Mouse (Mus musculus) ES-E14 (cell line): ENCODE results near the gene Bicral. TPM values are rescaled to one million over a fixed set of nuclear protein-coding genes. Genes with fewer than 3 reads are reported as not detected.
"Not testable (repeated sequence)": the region's sequence is repeated elsewhere in the genome, so short reads cannot be mapped to it uniquely, and the experiment has no call there.

Experiments used
- DNase-seq: peaks from one replicate; pipeline ENCODE4 v3.0.0-alpha.2; 2013; ENCODE audit warnings: low read depth, low spot score
- H3K27ac ChIP-seq: 2 replicates; pipeline ENCODE4 v1.5.1; 2012; ENCODE audit warnings: low read depth, mild to moderate bottlenecking, low read length, moderate library complexity, mixed read lengths; ENCODE audit not compliant: poor library complexity, insufficient read depth, severe bottlenecking
- H3K36me3 ChIP-seq: 2 replicates; pipeline ENCODE4 v1.6.1; 2012; ENCODE audit warnings: mild to moderate bottlenecking, low read length, moderate library complexity, mixed read lengths; ENCODE audit not compliant: control insufficient read depth, poor library complexity, insufficient read depth, severe bottlenecking
- H3K4me1 ChIP-seq, 2 experiments: fragments of 150-350 bp in 1 of 2; sonication (generic) in 1 of 2; 2 replicates each; pipeline ENCODE4 v1.6.1; 2012; ENCODE audit warnings: low read length in 2 of 2, mild to moderate bottlenecking in 1 of 2, mixed read lengths in 1 of 2; ENCODE audit not compliant: control insufficient read depth in 2 of 2, insufficient read depth in 2 of 2, poor library complexity in 1 of 2
- H3K4me3 ChIP-seq, 2 experiments: fragments of 150-350 bp in 1 of 2; sonication (generic) in 1 of 2; 2 replicates each; pipeline ENCODE4 v1.5.1; 2012; ENCODE audit warnings: low read length in 2 of 2, low read depth in 1 of 2, mild to moderate bottlenecking in 1 of 2, mixed read lengths in 1 of 2; ENCODE audit not compliant: insufficient read depth in 1 of 2, poor library complexity in 1 of 2, severe bottlenecking in 1 of 2
- H3K9ac ChIP-seq: 2 replicates; pipeline ENCODE4 v1.6.1; 2012; ENCODE audit warnings: low read depth, mild to moderate bottlenecking, low read length, mixed read lengths; ENCODE audit not compliant: poor library complexity, insufficient read depth, severe bottlenecking
- H3K9me3 ChIP-seq: fragments of 150-350 bp; sonication (generic); 2 replicates; pipeline ENCODE4 v1.6.1; 2012; ENCODE audit warnings: low read depth, mild to moderate bottlenecking, low read length; ENCODE audit not compliant: control insufficient read depth, insufficient read depth
- CHD2 ChIP-seq: IDR thresholded peaks from 2 replicates; pipeline ENCODE4 v1.6.1; 2014; ENCODE audit warnings: mild to moderate bottlenecking, low read depth, low read length, inconsistent platforms
- HCFC1 ChIP-seq: IDR thresholded peaks from 2 replicates; pipeline ENCODE4 v1.6.1; 2012; ENCODE audit warnings: low read length, inconsistent platforms, borderline replicate concordance; ENCODE audit not compliant: insufficient read depth
- MAFK ChIP-seq: IDR thresholded peaks from 2 replicates; pipeline ENCODE4 v1.6.1; 2014; ENCODE audit warnings: mild to moderate bottlenecking, low read depth, low read length, inconsistent platforms; ENCODE audit not compliant: insufficient read depth
- ZC3H11A ChIP-seq: IDR thresholded peaks from 2 replicates; pipeline ENCODE4 v1.6.1; 2012; ENCODE audit warnings: low read depth, mild to moderate bottlenecking, inconsistent platforms, low read length, borderline replicate concordance
- ZNF384 ChIP-seq: IDR thresholded peaks from 2 replicates; pipeline ENCODE4 v1.6.1; 2012; ENCODE audit warnings: low read depth, low read length, inconsistent platforms
- in situ Hi-C, 2 experiments: fragments of 600-800 bp; cut with MboI; formaldehyde crosslinking; loops; one replicate each; pipeline ENCODE4 v1.15.1; 2025; ENCODE audit warnings: low sequenced_read_pairs in 2 of 2, inconsistent platforms in 1 of 2; ENCODE audit not compliant: unreplicated experiment in 2 of 2
- total RNA-seq: library from RNA; depleted of rRNA; stranded (reverse); fragments of 300-350 nt; gene quantifications from 2 replicates; pipeline ENCODE4 v1.2.3, GENCODE M21; 2012

The Bicral gene
- total RNA-seq, 1 experiment = 20.2 TPM

DNA sequence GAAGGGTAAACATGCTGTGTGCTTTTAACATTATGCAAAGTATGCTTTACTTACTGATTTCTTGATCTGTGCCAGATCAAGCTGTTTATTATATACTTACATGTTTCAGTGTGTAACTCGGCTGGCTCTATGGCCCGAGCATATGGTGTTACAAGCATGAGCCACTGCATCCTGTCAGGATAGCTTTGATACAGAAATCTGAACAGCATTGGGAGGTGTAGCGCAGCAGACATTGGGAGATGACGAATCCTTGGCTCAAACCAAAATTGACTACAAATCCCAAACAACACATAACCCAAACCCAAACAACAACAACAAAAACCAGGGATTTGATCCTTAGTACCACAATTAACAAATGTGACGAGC lies 86.3 kb downstream of the Bicral start:
- no peak for DNase-seq
- no peak overlapping the region for H3K27ac ChIP-seq
- peaks cover 21% of the 10 kb centered on the region for H3K36me3 ChIP-seq
- H3K9me3 ChIP-seq = no peaks in the 10 kb centered on the region
- peak overlapping the region; percentile 76 to 100 for H3K4me3 ChIP-seq
- H3K4me1 ChIP-seq = peaks cover 0 to 13% of the 10 kb centered on the region in 2 experiments; a peak in 3 of 4 replicates
- in situ Hi-C loops = no loop called here
- TF ChIP-seq HCFC1 (no peak), ZC3H11A (no peak), ZNF384 (no peak), CHD2 (no peak; the same call in 1 of the 2 replicates), MAFK (no peak)
- H3K9ac ChIP-seq = peak overlapping the region; percentile 18; the same call in 1 of the 2 replicates

DNA sequence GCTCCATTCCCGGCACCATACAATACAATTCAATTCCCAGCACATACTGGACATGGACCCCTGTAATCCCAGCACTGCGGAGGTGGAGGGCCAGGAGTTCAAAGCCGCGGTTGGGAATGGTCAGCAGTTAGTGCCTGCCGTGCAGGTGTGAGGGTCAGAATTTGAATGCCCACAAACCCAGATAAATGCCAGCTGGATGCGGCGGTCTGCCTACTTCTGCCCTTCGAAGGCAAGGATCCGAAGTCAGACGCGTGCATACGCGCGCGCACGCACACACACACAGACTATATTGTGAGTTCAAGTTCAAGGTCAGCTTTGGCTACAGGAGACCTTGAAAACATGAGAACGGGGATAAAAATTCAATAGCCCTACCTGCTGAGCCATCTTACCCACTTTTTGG lies 86.7 kb downstream of the Bicral start:
- Histone ChIP-seq H3K9me3 (no peaks in the 10 kb centered on the region), H3K4me3 (peak overlapping the region; percentile 76 to 100), H3K36me3 (peaks cover 19% of the 10 kb centered on the region), H3K27ac (no peak overlapping the region), H3K9ac (peak overlapping the region; percentile 18; the same call in 1 of the 2 replicates), H3K4me1 (peaks cover 0 to 13% of the 10 kb centered on the region in 2 experiments; a peak in 3 of 4 replicates)
- in situ Hi-C loops = no loop called here
- TF ChIP-seq ZC3H11A (no peak), HCFC1 (no peak), ZNF384 (no peak), CHD2 (no peak), MAFK (no peak)
- no peak for DNase-seq

DNA sequence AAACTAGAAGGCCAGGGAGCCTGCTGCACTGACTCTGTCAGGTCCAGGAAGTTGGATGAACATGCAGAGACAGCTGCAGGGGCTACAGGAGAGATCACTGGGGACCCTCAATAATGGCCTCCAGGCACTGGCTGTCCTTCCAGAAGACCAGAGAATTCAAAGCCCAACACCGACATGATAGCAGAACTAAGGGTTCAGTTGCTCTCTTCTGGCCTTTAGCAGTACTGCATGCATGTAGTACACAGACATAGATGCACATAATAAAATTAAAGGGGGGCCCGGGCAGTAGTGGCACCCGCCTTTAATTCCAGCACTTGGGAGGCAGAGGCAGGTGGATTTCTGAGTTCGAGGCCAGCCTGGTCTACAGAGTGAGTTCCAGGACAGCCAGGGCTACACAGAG lies 87.3 kb downstream of the Bicral start:
- TF ChIP-seq CHD2 (no peak), MAFK (no peak), HCFC1 (no peak), ZNF384 (no peak), ZC3H11A (no peak)
- in situ Hi-C loops = no loop called here
- peaks cover 13% of the 10 kb centered on the region for H3K36me3 ChIP-seq
- no peak overlapping the region for H3K4me3 ChIP-seq
- no peak for DNase-seq
- no peak overlapping the region; the same call in 1 of the 2 replicates for H3K9ac ChIP-seq
- no peaks in the 10 kb centered on the region for H3K9me3 ChIP-seq
- H3K4me1 ChIP-seq = peaks cover 0 to 13% of the 10 kb centered on the region in 2 experiments; a peak in 3 of 4 replicates
- no peak overlapping the region for H3K27ac ChIP-seq

DNA sequence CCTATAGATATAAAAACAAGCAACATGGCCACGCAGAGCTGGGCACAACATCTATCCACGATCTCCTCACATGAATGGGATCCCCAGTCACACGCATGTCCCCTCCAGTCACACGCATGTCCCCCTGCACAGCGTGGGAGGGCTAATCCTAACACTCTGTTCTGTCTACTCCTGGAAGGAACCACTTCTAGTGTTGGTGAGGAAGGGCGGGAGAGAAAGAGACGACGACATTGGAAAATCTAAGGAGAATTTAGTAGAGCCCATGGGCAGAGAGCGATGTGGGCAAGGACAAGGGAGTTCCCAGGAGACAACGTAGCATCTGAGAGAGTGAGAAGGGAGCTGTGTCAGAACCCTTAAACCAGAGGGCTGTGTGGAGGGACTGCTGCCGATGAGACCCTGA lies 87.7 kb downstream of the Bicral start:
- Histone ChIP-seq H3K27ac (no peak overlapping the region), H3K9ac (no peak overlapping the region; the same call in 1 of the 2 replicates), H3K4me3 (no peak overlapping the region), H3K36me3 (peaks cover 8% of the 10 kb centered on the region), H3K9me3 (no peaks in the 10 kb centered on the region), H3K4me1 (peaks cover 0 to 13% of the 10 kb centered on the region in 2 experiments; a peak in 3 of 4 replicates)
- TF ChIP-seq CHD2 = no peak
- TF ChIP-seq ZC3H11A = no peak
- TF ChIP-seq MAFK = no peak
- TF ChIP-seq ZNF384 = no peak
- TF ChIP-seq HCFC1 = no peak
- no peak for DNase-seq
- in situ Hi-C loops = no loop called here

DNA sequence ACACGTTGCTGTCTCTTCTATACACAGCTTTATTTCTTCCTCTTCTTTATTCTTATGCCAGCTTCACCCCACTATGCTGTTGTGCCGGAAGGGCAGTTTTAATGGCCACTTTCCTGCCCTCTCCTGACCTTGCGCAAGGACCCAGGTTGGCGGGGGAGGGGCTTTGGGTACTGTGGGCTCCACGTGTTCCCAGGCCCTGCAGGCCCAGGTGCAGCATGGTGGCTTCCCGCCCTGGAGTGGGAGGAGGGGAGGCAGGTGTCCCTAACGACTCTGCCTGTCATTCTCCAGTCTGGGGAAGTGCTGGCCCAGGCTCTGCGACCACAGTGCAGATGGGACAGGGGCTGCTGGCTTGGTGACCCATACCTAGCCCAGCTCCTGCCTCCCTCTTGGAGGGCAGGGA lies 90.4 kb downstream of the Bicral start:
- no peak for DNase-seq
- no peak overlapping the region for H3K27ac ChIP-seq
- TF ChIP-seq ZC3H11A (no peak), ZNF384 (no peak), MAFK (no peak), CHD2 (no peak), HCFC1 (no peak)
- no peaks in the 10 kb centered on the region for H3K36me3 ChIP-seq
- no peaks in the 10 kb centered on the region for H3K9me3 ChIP-seq
- in situ Hi-C loops = no loop called here
- peak overlapping the region; percentile 23; the same call in 1 of the 2 replicates for H3K9ac ChIP-seq
- H3K4me3 ChIP-seq = peak overlapping the region in 1 of 2 experiments; percentile 5; a peak in 1 of 4 replicates
- peaks cover 0 to 15% of the 10 kb centered on the region in 2 experiments; a peak in 3 of 4 replicates for H3K4me1 ChIP-seq

DNA sequence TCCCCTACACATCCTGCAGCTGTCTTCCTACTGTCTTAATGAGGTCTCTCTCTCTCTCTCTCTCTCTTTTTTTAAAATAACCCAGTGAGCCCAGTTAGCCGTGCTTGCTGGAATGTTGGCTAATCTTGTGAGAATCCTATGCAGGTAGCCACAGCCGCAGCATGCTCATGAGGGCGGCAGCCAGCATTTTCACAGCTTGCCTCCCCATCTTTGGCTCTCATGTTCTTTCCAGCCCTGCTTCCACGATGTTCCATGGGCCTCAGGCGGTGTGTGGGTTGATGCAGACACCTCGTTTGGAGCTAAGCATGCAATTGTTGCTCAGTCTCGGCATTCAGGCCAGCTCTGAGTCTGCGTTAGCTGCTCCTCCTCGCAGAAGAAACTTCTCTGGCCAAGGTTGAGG lies 93.4 kb downstream of the Bicral start:
- in situ Hi-C loops, H3K27ac ChIP-seq, H3K9me3 ChIP-seq, DNase-seq, H3K36me3 ChIP-seq, H3K9ac ChIP-seq, H3K4me3 ChIP-seq: not testable (repeated sequence)
- peaks cover 0 to 11% of the 10 kb centered on the region in 2 experiments; a peak in 1 of 4 replicates for H3K4me1 ChIP-seq
